Mouse (Mus musculus): Measurements from ENCODE around the gene Klrg1.

Klrg1 gene

DNA sequence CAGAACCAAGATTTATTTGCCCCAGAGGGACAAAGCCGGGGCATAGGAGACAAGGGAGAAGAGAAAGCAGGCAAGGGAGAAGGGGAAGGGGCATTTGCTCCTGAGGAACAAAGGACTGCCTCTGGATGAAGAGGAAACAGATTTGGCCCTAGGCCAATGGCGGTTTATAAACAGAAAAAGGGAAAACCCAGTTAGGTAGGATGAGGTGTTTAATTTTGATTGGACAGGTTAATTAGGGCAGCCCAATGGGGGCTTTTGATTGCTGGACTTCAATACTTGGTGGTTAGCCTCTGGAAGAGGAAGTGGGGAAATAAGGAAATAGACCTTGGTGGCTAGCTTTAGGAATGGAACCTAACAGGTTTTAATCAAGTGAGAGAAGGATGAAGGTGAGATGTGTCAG is 9.5 kb upstream of the Klrg1 start:
- DNase-seq, result no peak

DNA sequence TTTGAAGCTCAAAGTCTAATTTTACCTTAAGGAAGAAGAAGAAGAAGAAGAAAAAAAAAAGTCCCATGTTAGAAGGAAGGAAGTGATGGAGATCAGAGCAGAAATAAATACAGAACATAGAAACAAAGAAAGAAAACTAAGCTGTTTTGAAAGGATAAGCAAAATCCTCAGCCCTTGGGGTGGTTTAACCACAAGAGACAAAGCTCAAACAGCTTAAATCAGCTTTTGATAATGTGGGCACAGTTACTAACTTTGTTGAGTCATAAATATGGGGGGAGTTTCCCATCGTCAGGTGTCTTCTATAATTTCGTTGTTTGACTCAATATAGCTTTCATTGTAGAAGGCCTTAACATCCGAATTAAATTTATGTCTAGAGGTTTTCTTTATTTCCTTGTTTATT is 9.1 kb upstream of the Klrg1 start:
- DNase-seq, result no peak

DNA sequence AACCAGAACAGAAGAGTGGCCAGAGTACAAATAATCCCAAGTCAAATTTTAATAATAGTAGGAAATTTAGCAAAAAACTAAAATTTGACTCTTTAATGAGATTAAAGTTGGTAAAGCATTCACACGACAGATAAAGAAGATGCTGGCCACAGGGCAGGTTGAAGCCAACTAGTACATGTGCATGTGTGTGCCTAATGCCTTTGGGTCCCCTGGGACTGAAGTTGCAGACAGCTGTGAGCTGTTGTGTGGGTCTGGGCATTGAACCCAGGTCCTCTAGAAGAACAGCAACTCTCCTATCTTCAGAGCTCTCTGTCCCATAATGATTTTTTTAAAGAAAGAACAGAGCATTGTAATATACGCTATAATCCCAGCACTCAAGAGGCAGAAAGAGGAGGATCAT is 8.6 kb upstream of the Klrg1 start:
- DNase-seq, result no peak

DNA sequence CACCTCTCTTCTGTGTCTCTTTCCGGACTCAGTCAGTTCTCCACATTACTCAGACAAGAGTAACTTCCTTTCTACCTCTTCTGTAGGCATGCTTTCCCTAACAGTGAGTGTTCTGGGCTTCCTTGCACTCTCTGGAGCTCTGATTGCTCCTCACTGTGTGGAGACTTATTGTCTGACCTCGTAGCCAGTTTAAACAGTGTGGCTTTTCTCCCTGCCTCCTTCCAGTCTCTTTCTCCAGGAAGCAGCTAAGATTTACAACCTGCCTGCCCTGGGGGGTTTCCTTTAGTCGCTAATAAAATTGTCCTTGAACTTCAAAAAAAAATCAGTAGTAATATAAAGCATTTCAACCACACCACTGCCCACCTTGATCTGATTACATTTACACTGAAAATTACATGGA is 7.6 kb upstream of the Klrg1 start:
- DNase-seq, result no peak

DNA sequence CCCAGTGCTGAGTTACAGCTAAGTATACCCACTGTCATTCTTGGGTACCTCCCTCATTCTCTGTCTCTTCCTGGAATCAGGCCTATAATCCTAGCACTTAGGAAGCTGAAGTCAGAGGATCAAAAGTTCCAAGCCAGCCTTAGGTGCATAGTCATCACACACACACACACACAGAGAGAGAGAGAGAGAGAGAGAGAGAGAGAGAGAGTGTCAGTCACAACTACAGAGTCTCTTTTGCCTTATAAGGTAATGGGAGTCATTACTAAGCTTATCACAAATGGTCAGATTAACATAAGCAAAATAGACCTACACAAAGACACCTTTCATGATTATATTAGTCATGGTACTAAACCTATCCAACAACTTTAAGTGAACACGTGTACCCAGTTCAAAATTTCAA is 6.6 kb upstream of the Klrg1 start:
- DNase-seq, result no peak

DNA sequence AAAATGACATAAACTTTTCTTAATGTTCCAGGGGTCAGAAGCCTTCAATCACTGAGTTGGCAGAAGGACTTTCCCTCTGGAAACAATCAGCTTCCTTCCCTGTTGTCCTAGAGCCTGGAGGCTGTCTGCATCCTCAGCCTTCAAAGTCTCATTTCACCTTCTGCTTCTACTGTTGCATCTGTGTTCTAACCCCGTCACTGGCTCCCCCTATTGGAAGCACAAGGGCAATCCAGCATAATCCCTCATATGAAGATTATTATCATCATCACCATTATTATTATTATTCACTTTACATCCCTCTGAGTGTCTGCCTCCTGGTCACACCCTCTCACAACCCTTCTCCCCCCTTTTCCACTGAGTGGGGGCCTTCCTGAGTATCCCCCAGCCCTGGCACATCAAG is 5.6 kb upstream of the Klrg1 start:
- no peak for DNase-seq

DNA sequence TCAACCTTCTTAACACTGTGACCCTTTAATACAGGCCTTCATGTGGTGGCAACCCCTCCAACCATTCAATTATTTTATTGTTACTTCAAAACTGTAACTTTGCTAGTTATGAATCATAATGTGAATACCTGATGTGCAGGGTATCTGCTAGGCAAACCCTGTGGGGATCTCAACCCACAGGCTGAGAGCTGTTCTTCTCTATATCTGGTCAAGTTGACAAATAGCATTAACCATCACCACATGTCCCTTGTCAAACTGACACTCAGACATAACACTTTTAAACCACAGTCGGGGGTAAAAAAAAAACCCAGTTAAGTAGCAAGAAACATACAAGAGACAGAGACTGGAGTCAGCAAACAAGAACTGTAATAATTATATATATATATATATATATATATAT is 2.1 kb upstream of the Klrg1 start:
- no peak for DNase-seq

DNA sequence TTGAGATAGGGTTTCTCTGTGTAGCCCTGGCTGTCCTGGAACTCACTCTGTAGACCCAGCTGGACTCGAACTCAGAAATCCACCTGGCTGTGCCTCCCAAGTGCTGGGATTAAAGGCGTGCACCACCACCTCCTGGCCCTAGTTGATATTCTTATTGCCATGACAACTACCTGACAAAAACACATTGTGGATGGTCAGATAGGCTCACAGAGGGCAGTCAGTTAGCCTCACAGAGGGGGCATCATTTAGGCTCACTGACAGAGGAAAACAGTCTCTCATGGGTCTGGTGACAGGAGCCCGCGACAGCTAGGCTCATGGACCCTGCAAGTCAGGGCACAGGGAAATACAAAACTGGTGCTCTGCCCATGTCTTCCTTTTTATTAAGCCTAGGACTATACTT is 1.6 kb upstream of the Klrg1 start:
- DNase-seq, result no peak

DNA sequence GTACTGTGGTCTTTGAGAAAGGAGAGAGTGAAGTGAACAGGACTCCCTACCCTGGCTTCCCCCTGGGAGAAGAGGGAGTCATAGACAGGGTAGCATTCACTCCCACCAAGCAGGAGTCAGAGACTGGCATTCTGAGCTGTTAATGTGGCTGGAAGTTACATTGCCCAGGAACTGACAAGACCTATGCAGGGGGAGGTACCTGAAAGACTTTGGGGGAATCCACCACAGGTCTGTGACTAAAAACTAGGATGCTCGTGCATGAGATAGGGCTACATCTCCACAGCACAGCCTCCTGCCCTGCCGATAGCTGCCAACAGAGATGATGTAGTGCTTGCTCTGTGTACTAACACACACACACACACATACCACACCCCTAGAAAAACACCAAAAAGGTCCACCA is 747 bp upstream of the Klrg1 start:
- DNase-seq, result no peak

DNA sequence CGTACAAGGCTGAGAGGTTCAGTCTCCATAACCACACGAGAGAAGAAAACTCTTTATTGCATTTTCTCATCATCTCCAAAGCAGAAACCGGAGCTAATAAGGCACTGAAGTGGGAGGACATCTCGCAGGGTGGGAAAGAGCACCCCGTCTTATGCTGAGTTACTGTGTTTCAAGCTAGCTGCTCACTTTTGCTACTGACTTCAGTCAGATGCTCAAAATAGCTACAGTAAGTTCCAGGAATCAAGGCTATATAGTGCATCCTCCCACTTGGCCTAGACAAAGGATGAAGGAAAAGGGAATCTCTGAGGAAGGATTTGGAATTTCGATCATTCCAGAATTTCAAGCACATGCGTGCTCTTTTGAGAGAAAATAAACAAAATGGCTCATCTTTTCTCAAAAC is 6.1 kb downstream of the Klrg1 start:
- no peak for DNase-seq

DNA sequence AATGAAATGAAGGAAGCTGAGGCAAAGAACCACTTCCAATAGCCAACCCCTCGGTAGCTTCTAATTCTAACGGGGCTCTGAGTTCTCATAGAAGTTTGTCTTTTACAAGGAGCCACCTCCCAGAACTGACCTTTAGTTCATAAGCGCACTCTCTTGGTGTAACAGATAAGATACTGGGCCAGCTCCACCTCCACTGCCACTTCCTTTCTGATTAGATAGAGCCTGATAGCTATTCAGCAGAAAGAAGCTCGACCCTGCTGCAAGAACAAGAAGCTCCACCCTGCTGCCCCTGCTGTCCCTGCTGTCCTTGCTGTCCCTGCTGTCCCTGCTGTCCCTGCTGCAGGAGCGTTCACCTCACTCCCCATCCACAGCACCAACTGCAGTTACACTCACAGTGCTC is 8.1 kb downstream of the Klrg1 start:
- DNase-seq, result no peak

DNA sequence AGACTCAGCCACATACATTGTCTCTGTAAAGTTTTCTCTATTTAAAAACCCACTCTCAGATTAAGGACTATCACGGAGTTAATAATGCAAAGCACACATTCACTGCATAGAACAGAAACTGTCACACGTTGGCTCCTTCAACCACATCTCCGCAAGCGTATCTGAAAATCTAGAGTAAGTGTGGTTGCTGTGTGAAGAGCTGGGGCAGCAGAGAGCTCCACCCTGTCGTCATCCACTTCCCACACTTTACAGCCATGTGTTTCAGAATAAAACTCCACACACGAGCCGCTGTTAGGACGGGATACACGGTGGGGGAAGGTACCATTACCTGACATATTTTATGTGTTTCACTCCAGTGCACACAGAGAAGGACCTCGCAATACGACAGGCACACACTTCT is 12.5 kb downstream of the Klrg1 start:
- DNase-seq, result no peak

DNA sequence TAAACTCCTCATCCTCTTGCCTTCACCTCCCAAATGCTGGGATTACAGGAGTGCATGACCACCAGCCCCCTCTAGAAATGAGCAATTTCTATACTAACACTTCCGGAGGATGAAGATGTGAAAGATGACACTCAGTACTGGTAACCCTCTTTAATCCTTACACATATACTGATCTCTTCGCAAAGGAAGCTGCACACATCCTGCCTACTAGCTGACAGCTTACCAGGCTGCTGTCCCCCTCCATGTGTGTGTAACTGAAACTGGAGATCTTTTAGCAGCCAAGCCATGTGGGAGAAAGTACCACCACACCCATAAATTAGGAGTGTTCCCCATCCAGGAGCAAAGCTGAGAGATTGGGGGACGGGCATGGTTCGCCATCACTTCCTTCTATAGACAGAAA is 13.5 kb downstream of the Klrg1 start:
- no peak for DNase-seq

DNA sequence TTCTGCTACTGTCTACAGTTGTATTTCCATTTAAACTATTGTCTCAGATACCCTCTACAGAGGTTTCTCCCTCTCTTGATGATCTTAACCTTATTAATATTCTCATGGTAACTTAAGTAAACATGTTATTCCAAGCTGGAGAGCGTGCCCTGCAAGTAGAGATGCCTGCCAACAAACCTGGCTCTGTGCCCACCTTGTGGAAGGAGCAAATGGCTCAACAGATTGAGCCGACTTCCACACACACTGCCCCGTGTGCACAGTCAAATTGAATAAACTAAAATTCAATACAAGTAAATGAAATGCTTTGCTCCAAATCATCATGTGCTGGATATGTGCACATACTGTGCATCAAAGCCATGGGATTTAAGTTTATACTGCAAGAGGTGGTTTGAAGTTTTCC is 14.1 kb downstream of the Klrg1 start:
- DNase-seq, result no peak

DNA sequence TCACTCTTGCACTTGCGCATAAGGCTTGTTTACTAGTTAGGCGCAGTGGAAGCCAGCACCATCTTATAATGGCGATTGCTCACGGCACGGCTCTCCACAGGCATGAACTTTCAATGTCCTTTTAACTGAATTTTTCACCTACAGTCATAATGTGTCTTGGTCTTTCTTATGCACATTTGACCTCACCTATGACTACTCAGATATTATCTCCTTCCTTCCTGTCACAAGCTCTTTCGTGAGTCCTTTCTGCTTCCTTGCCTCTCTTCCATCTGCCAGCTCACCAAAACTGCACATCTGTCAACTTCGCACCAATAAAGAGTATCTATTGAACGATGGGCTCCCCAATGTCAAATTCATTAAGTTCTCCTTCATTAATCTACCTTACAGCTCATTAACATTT is 20.1 kb downstream of the Klrg1 start:
- DNase-seq, result no peak

DNA sequence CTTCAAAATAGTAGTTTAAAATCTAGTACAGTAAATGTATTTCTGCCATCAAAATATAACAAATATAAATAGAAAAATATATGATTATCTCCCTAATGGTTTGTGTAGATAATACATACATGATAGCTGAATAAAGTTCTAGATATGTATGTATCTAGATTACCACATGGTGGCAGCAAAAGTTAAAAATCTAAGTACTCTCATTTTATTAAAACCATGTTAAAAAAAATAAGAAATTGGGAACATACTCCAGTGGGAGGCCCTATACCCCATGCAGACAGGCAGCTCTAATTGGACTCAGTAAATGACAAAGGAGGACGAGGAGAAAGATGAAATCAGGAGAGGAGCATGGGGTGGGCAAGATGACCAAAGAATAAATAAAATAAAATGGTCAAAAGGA is 30.5 kb downstream of the Klrg1 start:
- no peak for DNase-seq

DNA sequence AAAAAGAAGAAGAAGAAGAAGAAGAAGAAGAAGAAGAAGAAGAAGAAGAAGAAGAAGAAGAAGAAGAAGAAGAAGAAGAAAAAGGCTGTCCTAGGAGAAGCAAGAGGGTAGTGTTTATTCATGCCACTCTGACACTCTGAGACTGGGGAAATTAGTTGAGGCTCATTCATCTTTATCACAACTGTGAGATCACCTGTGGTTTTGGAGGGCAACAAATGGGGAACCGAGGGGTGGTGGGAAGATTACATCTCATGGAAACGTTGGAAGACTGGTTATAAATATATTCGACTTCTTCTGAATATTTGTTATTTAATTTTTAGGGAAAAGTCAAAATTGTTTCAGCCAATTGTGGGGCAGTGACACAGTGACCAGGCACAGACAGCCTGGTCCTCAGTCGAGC is 32.6 kb downstream of the Klrg1 start:
- no peak for DNase-seq
